Mouse (Mus musculus) heart, postnatal 0 days (tissue): ENCODE results near the gene Pfdn6.

ENCODE experiments used
- CTCF ChIP-seq: IDR thresholded peaks from 2 replicates; pipeline ENCODE4 v1.5.1; 2016; ENCODE audit warnings: antibody characterized with exemption, control low read depth, low read depth
- EP300 ChIP-seq: IDR thresholded peaks from 2 replicates; pipeline ENCODE4 v1.6.1; 2016; ENCODE audit warnings: antibody characterized with exemption, low read depth

- TF ChIP-seq CTCF (no peak), EP300 (no peak)
Measured at GRCm38 (mm10) chr17:33931947-33932346, 8.2 kb downstream of the Pfdn6 start.
